Mouse (Mus musculus): Measurements from ENCODE around the gene Wfdc1.

Gene Wfdc1

DNA sequence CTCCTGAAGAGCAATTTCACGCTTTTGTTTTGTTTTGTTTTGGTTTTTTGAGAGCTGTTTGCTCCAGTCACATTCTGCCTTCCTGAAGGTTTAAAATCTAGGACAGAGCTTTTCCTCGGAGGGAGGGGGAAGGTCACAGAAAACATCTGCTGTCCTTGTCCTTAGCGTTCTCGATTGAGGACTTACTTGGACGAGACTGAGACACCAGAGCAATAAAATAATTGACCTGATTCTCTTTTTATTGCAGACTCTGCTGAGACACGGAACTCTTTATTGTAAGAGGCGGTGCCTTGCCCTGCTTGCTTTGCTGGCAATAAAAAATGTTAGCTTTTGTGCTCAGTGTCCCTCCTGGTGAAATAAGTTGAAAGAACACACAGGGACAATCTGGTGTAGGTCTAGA is 26.4 kb upstream of the Wfdc1 start:
- DNase-seq (ENCODE audit: low read depth) = no peak

DNA sequence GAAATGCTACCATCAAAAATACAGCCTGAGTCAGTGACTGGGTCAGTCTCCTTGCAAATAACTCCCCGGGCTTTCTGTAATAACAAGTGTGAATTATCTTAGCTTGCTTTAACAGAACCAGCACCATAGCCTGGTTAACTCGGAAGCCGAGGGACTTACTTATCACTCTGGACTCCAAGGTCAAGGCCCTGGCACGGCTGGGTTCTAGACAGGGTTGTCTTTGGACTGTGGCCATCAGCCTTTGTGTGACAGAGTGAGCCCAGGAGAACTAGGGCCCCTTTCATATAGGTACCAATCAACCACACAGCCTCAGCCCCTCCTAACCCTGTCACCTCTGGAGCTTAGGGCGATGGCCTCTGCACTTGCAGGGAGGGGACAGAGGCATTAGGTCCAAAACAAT is 25.1 kb upstream of the Wfdc1 start:
- DNase-seq (ENCODE audit: low read depth) = no peak

DNA sequence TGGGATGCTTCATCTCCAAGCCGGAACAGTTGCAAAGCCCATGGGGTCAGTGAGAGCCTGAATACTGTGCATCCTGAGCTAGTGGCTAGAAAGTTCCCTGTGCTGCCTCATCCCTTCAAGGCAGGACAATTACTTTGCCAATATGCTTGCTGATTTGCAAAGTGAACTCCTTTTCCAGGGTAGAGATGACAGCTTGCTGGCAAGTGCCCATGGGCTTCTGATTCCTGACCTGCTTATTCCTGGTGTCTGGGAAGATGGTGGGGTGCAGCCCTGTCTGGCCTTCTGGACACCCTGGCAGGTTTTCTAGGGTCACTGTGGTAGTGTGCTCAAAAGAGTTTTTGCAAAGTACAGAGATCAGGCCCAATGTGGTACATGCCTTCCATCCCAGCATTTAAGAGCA is 23.2 kb upstream of the Wfdc1 start:
- DNase-seq (ENCODE audit: low read depth) = no peak

DNA sequence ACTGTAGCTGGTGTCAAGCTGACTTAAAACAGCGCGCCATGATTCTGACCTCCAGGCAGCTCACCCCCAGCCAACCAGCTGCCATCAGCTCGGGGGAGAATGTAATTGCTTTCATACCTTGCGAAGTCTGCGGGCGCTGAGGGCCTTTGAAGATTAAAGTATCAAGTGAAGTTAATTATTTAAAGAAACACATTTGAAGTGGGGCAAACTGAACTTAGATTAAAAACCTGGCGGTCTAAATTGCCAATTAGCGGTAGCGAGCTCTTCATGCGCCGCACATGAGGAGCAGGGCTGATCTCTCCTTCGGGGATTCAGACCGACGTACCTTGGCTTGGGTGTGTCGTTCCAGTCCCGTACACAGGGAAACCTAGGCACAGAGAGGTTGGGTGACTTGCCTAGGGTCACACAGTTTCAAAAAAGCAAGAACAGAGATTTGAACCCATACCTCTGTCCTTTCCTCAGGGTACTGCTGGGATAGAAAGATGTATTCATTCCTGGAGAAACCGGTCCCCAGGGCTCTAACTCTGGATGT is 21.7 kb upstream of the Wfdc1 start:
- DNase-seq (ENCODE audit: low read depth) = no peak

DNA sequence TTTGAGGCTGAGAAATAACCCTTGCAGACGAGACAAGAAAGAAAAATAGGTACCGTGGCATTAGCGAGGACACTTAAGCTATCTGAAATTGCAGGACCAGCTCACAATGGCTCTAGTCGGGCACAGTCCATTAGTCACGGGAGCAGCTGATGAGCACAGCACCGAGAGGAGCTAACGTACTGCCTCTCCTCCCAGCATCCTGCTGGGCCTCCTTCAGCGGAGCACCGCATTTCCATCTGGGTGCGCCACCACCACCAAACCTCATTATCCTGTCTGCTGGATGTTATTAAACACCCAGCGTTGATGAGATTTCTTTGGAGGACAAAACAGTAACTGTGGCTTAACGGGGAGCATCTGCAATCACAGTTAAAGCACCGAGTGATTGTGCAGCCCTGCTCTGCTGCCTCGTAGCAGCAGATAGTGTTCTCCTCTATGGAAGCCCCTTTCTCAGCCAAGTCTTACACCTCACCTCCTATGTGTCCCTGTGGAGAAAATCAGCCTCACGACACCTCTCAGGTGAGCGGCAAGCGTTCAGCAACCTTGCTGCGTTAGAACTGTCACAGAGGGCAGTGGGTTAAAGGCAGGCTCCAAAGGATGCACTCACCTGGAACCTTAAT is 21.1 kb upstream of the Wfdc1 start:
- DNase-seq (ENCODE audit: low read depth) = no peak

DNA sequence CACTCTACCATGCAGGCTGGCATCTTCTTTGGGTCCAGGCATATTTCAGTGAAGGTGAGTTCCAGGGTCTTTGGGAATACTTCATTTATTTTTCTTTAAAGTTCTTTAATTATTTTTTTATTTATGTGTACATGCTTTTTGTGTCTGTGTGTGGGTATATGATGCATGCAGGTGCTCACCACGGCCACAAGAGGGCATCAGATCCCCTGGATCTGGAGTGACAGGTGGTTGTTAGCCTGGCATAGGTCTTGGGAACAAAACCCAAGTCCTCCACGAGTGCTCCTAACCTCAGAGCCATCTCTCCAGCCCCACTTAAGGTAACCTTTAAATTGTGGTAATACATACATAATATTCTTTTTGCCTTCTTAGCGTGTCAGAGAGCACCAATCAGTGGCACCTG is 20.0 kb upstream of the Wfdc1 start:
- DNase-seq (ENCODE audit: low read depth) = no peak

DNA sequence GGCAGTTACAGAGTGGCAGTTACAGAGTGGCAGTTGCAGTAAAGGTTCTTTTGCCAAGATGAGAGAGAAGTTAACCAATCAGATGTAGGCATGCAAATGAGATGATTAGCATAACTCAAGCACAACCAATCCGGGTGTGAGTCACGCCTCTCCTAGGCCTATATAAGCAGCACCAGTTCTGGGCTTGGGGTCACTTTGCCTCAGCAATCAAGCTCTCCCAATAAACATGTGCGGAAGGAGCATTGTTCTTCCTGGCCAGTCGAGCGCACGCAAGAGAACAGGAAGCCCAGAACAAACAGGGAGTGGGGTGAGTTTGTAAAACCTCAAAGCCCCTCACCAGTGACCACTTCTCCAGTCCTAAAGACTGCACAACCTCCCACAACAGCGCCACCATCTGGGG is 19.3 kb upstream of the Wfdc1 start:
- DNase-seq (ENCODE audit: low read depth) = no peak

DNA sequence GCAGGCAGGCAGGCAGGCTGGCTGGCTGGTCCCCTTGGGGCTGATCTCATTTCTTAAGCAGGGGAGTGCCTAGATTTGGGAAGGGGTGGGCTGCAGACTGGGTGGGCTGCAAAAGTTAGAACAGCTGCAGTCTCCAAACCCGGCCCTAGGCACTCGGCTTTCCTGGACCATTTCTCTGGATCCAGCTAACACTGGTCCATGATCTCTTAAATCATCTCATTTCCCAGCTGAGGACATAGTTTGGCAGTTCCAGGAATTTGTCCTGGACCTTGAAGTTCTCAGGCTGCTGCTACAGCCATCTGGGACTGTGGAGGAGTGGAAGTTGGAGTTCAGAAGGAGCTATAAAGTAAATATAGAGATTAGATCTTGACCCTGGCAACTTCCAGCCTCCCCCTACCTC is 14.8 kb upstream of the Wfdc1 start:
- DNase-seq (ENCODE audit: low read depth) = no peak

DNA sequence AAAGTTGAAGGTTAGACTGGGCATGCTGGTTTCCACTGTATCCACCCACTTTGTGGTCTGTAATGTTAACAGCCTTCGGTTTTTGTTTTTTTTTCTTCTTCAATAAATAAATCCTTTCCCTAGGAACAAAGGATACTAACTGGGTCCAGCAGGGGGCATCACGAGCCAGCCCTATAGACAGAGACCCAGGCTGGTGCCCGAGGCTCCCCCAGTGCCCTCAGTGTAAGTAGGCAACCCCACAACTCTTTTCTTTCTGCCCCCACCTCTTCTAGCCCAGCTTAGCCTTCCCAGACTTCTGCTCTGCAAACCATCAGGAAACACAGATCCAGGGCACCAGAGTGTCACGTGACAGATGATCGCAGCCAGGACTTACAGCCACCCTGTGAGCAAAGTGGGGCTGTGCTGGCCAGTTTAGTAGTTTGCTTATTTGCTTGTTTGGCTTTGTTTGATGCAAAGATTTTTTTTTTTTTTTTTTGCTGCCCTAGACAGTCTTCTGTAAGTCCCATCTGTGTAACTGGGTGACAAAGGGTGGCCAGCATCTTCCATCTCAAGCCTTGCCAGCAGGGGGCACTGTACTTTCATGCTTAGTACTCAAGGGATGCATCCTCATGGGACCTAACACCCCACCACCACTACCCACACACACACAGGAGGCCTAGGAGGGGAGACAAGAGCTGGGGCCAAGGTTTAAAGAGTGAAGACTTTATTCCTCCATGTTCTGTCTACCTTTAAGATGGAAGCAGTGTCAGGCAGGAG is 9.3 kb upstream of the Wfdc1 start:
- peak; percentile 67 for DNase-seq (ENCODE audit: low read depth)

DNA sequence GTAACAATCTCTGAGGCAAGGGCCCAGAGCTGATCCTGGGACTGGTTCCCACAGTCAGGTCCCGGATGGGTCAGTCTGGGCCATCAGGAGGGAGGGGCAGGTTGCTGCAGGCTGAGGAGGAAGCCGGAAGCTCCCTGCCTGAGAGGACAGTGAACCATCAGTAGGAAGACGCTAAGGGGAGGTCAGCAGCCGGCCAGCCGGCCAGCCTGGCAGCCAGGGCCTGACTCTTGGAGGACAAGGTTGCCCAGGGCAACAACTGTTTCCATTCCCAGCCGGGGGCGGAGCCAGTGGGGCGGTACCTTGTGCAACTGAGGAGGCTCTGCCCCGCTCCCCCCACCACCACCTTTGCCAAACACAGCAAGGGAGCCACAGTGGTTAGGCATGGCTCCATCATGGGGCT is 5.1 kb upstream of the Wfdc1 start:
- DNase-seq (ENCODE audit: low read depth) = peak; percentile 72

DNA sequence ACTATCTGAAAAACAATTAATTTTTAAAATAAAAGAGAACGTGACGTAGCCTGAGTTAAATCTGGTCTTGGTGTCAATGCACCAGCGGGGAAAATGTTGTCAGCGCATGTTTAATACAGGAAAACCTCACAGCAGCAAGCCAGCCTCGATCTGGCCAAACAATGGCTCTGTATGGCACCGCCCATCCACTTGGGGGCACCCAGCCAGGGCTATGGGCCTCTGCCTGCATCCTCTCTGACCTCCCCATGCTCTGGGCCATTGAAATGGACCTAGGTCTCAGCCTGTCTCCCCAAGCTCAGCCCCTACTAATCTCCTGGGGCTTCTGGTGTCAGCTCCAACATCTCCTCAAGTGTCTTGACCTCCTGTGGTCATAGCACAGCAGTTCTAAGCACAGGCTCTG is 4.3 kb upstream of the Wfdc1 start:
- DNase-seq (ENCODE audit: low read depth) = no peak

DNA sequence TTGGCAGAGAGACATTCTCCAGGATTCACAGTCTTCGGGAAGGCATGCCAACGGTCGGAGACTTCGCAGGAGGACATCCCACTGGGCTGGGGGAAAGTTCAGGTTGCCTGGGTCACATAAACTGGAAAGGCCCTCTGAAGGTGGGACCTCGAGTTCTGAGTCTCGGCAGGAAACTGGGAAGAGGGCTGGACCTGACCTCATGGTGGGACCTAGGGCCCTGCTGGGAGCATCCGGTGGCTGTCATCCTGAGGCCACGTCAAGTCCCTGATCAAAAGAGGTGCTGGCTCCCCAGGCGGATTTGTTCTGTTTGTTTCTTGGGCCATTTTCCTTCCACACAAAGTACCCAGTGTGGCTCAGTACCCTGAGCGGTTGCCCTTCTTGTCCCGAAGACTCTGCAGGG is 2.7 kb upstream of the Wfdc1 start:
- DNase-seq (ENCODE audit: low read depth) = no peak

DNA sequence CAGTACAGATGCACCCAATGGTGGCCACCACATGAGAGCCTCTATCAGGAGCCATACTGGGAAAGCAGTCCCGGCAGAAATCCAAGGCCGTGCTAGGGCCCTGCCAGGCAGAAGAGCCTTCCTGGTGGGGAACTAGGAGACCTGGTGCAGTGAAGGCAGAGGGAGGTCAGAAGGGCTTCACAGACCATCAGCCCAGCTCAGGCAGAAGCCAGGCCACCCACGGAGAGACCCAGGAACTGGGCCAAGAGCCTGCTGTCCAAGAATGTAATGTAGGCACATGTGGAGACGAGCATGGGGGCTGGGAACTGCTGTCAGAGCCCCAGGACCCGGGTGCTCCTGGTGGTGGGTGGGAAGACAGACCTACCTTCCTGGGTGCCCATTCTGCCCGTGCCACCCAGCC is 895 bp upstream of the Wfdc1 start:
- no peak for DNase-seq (ENCODE audit: low read depth)

DNA sequence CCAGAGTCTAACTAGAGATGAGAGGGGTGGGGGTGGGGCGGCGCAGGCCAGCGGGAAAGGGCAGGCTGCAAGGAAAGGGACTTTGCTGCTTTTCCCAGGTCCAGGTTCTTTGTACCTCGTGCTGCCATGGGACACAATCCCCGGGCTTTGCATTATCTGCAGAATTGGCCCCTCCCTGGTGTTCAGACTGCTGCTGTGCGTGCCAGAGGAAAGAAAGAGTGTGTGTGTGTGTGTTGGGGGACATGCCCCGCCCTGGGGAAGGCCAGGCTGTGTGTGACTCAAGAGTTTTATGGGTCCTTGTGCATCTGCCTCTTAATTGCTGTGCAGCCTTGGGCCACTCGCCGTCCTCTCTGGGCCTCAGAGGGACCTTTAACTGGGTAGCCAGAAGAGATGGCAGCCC is 2.3 kb downstream of the Wfdc1 start:
- DNase-seq (ENCODE audit: low read depth) = no peak

DNA sequence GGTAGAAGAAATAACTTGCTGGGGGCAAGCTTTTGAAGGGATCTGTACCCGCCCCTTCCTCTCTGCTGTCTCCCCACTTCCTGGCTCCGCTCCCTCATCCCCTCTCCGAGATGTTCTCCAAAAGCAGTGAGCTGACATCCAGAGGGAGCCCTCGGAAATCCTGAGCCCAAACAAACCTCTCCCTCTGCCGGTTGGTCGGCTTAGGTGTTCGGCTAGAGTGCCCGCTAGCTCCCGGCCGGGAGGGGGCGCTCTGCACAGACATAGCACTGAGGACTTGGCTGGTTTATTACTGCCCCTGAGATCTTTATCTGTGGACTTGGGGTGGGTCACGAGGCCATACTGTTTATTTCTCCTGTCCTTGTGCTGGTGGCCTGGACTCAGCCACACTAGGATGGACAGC is 3.1 kb downstream of the Wfdc1 start:
- peak; percentile 39 for DNase-seq (ENCODE audit: low read depth)

DNA sequence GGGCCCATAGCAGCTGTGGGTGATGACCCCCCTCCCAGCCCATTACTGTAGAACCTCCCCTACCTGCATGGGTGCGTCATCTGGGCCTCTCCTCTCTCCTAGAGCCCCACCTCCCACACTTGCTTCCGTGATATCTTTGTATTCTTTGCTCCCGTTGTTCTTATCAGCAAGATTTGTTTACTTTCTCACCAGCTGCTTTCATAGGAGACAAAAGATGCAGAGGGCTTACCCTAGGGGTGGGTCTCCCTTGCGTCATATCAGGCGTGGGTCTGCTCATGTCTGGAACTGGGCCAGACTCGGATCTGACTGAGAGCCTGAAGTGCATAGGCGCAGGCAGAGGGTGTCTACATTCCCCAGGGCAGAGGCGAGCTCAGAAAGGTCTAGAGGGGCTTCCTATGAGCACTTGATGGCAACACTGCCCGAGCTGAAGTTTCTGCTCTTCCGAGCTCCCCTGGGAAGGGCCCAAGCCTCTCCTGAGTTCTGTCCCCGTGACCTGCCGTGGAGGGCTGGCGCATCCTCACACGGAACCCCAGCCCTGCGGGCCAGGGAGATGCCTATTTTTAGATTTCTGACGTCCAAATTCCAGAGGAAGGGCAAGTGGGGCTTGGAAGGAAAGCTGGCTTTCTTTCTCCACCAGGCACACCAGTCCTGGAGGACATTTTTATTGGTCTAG is 4.4 kb downstream of the Wfdc1 start:
- peak; percentile 60 for DNase-seq (ENCODE audit: low read depth)

DNA sequence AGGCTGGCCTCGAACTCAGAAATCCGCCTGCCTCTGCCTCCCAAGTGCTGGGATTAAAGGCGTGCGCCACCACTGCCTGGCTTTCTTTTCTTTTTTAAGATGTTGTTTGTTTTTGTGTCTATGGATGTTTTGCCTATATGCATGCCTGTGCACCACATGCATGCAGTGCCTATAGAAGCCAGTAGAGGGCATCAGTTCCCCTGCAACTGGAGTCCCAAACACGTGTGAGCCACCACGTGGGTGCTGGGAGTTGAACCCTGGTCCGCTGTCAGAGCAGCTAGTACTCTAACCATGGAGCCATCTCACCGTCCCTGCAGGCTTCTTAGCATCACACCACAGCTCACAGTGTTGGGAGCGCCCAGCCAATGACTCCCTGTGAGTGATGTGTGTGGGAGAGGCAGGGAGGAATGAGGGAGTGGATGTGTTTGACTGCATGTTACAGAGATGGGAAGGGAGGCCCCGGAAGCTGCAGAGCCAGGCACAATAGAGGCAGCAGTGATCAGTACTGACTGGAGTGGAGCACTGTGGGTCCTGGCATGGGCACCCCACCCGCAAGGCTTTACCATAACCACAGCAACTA is 7.9 kb downstream of the Wfdc1 start:
- peak; percentile 22 for DNase-seq (ENCODE audit: low read depth)

DNA sequence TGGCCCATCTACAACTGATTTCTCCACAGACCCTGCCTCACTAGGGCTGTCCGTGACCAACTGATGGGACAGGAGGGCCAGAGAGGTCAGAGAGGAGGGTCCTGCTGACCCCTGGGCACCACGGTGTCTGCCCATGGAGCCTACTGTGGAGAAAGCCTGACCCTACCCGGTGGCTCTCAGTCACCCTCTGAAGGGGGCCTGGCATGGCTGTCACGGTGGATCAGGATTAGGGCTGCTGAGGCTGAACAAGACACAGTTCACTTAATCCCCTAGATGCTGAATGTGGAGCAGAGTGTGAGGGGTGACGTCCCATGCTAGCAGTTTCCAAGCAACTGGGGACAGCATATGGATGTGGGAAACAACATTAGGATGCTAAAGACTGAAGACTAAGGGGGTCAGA is 9.3 kb downstream of the Wfdc1 start:
- DNase-seq (ENCODE audit: low read depth) = no peak

DNA sequence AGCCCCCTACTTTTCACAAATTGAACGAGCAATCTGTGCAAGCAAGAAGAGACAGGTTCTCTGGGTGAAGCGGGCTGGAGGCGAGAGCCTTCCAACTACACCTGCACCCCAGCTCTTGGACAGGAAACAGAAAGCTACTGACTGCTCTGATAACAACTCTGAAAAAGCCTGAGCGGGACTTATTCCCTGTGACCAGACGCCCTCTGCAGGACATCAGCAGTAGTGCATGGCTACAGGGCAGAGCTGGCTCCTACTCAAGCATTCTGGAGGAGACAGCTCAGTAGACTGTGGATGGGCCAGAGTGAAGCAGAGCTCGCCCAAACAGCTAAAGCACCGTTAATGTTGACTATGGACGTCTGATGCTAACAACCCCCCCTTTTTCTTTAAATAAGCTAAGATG is 10.2 kb downstream of the Wfdc1 start:
- DNase-seq (ENCODE audit: low read depth) = peak; percentile 96

DNA sequence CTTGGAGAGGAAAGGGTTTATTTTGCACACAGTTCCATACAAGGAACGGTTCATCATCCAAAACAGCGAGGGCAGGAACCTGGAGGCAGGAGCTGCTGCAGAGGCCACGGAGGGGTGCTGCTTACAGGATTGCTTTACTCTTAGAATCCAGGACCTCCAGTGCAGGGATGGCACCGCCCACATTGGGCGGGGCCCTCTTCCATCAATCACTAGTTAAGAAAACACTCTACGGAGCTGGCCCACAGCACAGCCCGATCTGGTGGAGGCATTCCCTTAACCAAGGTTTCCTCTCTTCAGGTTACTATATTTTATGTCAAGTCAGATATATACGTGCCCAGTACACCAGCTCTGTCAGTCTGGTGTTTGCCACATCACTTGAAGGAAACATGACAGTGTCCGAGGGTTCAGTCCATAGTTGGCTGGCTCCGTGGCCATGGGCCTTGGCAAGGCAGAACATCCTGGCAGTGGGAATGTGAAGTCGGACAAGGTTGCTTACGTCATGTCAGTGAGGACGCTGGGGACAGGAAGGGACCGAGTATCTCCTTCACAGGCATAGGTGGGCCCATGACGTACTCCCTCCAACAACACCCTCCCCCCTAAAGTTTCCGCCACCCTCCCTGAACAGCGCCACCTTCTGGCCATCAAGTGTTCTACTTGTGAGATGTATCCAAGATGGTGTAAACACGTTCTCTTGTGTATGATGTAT is 12.1 kb downstream of the Wfdc1 start:
- peak; percentile 35 for DNase-seq (ENCODE audit: low read depth)

DNA sequence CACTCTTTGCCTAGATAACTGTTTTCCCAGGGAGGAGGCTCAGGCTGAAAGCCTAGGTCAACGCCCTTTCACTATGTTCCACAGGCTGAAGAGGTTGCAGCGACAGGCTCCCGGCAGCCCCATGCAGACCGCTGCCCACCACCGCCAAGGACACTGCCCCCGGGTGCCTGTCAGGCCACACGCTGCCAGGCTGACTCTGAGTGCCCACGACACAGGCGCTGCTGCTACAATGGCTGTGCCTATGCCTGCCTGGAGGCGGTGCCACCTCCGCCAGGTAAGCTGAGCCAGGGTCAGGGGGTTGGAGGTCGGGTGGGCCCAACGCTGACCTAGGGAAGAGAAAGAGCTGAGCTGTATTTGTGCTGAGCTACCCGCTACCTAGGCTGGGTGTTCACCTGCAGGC is 13.0 kb downstream of the Wfdc1 start:
- DNase-seq (ENCODE audit: low read depth) = no peak

DNA sequence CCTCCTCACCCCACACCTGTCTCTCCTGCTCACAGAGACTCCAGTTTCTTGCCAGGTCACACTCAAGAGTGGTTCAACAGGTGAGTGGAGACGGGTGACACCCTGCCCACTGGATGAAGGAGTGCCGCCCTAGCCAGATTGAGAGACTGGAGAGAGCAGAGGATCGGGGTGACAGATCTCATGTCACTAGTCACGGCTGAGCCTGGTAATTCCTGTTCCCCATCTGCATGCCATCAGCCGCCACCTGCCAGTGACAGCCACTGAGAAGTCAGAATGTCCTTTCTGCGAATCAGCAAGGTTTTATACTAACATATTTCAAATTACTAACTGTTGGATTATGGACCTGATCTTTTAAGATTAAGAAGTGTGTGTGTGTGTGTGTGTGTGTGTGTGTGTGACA is 24.4 kb downstream of the Wfdc1 start:
- no peak for DNase-seq (ENCODE audit: low read depth)

Data from NIH3T3 (cell line).